Mouse (Mus musculus): ENCODE data around the gene Xrra1. TPM values are rescaled to one million over a fixed set of nuclear protein-coding genes. Genes with fewer than 3 reads are reported as not detected.
A peak's percentile ranks its signal among the peaks of the same experiment; 100 is the strongest.

Xrra1 gene
- total RNA-seq, 2 experiments from 2014 or later = not detected

DNA sequence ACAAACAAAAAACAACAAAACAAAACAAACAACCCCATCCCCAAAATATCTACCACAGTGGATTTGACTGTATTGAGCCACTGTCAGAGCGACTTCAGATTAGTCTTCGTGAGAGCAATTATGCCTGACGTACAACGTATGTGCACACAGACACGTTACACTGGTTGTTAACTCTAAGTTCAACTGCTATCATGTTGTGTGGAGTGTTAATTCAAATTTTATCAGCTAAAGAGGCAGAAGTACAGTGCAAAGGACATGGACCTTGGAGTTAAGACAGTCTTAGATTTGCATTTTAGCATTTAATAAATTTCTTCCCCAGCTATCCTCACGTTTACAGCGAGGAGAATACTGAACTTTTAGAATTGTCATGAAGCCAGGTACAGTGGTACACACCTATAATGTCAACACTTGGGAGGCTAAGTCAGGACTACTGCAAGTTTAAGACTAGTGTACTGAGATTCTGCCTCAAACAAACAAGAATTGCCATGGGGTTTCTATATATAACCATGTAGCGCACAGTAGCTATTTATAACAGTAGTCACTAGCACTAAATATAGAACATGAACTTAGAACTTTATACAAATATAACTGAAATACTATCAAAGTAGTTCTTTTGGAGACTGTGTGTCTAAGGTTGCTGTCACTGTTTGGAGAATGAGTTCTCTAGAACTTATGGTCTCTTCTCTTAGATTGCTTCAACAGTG, 13.2 kb upstream of the Xrra1 start:
- no peak for DNase-seq (ENCODE audit: low spot score)
- intact Hi-C loops (cut with DNase I) = no loop called here

DNA sequence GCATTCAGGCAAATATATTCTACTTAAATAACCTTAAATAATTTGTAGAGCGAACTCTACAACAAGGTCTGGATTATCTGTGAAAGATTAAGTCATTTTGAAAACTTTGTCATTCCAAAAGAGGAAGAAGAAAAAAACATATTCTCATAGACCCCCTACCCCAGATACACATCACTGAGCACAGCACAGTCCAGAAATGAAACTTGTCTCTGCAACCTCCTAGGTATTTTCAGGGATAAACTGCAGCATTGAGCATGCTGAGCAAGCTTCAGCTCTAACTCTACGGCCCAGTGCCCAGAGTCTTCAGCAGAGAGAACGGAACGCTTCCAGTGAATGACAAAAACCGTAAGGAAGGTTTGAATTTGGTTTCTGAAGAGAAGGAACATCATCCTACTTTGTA, 8.4 kb upstream of the Xrra1 start:
- DNase-seq (ENCODE audit: low spot score) = no peak
- intact Hi-C loops (cut with DNase I) = loop anchor here (10.0 kb wide), 1 partner anchor 366 kb away; the partner anchor contains the start of gene Rps3

DNA sequence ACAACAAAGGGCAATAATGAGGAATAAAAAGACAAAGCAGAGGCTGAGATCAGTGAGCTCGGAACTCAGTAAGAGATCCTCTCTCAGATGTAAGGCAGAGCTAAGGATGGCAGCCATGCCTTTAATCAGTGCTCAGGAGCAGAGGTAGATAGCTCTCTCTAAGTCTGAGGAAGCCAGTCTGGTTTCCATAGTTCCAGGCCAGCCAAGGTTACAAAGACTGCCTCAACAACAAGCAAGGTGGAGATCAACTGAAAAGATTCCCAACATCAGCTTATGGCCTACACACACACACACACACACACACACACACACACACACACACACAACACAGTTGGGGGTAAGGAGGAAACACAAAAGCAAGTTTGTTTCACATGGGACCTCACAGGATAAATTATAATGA, 7.8 kb upstream of the Xrra1 start:
- DNase-seq (ENCODE audit: low spot score) = no peak
- intact Hi-C loops (cut with DNase I) = loop anchor here (10.0 kb wide), 1 partner anchor 366 kb away; the partner anchor contains the start of gene Rps3

DNA sequence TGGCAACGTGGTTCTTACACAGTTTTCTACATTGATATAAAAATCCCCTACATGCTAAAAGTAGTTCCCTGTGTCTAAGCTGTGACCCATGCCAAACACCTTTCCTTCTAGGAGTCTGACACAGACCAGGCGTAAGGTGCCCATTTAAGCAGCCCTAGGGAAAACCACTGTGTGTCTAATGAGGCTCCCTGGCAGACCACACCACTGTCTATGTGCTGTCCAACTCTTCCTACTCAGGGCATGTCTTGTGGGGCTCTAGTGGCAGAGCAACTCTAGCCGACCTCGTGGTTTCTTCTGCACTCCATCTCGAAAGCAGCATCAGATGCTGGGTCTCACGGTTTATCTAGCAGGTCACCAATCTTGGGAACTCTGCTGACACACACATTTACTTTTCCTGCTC, 7.3 kb upstream of the Xrra1 start:
- DNase-seq (ENCODE audit: low spot score) = no peak
- intact Hi-C loops (cut with DNase I) = loop anchor here (10.0 kb wide), 1 partner anchor 367 kb away; the partner anchor contains the start of gene Rps3

DNA sequence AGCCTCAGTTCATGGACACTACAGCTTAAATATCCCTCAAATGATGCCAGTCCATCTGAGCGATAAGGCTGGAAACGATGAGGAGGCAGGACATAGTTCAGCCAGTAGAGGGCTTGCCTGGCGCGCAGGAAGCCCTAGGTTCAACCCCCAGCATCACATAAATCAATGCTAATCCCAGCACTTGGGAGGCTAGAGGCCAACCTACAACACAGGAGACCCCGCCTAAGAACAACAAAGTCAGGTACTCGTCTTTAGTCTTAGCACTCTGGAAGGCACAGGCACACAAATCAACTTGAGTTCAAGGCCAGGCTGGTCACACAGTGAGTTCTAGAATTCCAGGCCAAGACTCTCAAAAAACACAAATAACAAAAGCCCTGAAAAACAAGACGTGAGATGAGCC, 5.6 kb upstream of the Xrra1 start:
- DNase-seq (ENCODE audit: low spot score) = no peak
- intact Hi-C loops (cut with DNase I) = loop anchor here (10.0 kb wide), 1 partner anchor 369 kb away; the partner anchor contains the start of gene Rps3

DNA sequence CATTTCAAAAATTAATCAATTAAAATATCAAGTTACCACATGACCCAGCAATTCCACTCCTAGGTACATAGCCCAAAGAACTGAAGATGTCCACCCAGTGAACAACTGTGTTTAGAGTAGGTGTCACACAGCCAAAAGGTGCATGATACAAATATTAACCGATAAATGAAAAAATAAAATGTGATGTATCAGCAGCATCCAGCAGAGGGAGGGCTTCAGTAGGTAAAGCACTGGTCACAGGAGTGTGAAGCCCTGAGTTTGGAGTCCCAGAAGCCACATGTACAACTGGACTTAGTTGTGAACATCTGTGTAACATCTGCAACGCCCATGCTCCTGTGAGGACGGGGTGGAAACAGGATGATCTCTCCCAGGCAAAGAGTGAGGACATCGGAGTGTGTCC, 4.6 kb upstream of the Xrra1 start:
- no peak for DNase-seq (ENCODE audit: low spot score)
- intact Hi-C loops (cut with DNase I) = loop anchor here (10.0 kb wide), 1 partner anchor 370 kb away; the partner anchor contains the start of gene Rps3

DNA sequence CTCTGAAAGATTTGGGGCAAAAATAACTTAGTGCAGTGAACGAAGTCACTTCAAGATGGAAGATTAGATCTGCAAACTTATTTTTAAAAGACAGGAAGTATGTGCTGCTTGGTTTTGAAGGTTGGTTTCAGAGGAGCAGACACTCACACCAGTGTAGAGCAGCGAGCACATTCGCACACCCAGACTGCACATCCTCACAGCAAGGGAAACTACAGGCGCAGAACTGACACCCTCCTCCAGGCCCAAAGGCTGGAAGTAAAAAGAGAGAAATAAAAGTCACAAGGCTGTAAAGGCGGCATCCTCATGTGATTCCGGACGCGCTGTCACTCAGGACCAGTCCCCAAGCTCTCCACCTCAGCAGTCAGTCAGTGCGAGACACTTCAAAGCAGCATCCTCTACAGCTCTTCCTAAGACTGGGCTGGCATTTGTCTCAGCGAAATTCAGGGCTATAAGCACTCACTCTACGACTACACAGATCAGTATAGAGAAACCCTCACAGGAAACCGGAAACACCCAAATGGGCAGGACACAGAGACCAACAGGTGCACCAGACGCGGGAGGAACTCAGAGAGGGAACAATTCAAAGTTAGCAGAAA, 2.6 kb upstream of the Xrra1 start:
- intact Hi-C loops (cut with DNase I) = loop anchor here (2.0 to 10.0 kb wide), 2 partner anchors 30 to 372 kb away; partner anchors contain the start of gene Rps3
- DNase-seq (ENCODE audit: low spot score) = no peak

DNA sequence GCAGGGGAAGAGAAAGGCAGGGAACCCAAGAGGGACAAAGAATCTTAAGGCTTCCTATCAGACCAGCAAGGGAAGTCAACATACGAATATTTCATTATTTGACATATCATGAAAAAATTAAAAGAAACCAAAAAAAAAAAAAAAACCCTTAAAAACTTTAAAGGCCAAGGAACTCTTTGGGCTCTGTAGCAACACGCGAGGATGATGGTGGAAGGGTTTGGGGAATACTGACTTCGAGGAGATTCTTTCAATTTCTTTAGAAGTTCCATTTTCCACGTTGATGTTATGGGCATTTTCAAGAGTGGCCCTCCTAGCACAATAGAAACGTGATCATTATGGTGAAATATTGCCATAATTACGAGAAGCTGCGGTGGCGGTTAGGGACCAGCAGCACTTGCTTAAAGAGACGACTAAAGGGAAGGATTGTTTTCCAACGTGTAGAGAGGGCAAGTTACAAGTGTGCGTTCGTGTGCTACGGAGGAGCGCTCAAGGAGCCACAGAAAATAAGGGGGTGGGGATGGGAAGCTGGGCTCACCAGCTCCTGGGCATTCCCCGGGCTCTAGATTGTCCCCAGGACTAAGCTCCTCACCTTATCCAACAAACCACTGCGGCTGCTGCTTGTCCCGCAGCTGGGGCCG, 622 bp upstream of the Xrra1 start:
- no peak for DNase-seq (ENCODE audit: low spot score)
- intact Hi-C loops (cut with DNase I) = loop anchor here (10.0 kb wide), 1 partner anchor 373 kb away; the partner anchor contains the start of gene Rps3

DNA sequence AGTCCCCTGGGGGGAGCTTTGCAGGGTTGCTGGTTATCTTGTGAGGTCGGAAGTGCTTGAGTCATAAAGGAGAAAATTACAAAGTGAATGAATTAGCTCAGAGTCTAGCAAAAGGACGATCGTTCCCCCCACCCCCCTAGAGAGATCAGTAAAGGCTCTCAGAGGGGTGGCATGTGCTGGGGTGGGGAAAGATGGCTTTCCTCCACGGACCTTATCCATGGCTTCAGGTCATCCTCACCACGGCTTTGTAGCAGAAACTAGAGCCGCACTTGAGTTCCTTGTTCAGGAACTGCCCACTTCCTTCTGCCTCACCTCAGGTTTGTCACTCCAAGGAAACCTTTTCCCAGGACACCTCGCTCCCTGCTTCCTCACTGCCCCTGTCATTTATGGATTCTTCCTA, 4.4 kb downstream of the Xrra1 start, which contains the start of gene Spcs2:
Gene Spcs2, minus strand, starts transcription at position 101 of the 400 bp plus-strand sequence.
- intact Hi-C loops (cut with DNase I) = no loop called here
- DNase-seq (ENCODE audit: low spot score) = no peak

DNA sequence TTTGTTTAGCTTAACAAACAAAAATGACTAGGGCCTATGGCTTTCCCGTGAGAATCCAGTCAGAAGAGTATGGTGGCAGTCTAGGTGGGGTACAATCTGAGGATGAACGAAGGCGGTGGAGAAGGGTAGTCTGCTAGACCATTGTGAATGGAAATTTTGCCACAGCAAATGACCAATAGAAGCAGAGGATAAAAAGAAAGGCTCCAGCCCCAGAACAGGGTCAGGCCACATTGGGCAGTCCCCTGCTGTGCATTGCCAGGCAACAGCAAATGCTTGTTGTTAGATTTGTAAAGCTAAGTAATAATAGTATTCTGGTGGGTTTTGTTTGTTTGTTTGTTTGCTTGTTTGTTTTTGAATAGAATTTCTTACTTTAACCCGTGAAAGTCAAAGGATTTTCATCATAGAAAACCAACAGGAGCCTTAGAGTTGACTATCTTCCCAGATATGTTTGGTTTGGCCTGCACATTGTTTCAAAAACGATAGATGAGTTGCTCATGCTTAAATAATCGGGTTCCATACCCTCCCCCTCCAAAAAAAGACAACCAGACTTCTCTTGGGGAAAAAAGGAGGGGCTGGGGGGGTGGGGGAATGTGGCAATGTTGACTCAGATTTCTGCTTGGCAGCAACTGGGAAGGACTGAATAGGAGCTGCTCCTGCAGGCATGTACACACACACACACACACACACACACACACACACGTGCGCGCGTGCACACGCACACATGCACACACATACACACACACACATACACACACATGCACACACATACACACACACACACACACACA, 5.5 kb downstream of the Xrra1 start:
- intact Hi-C loops (cut with DNase I) = no loop called here
- no peak for DNase-seq (ENCODE audit: low spot score)

DNA sequence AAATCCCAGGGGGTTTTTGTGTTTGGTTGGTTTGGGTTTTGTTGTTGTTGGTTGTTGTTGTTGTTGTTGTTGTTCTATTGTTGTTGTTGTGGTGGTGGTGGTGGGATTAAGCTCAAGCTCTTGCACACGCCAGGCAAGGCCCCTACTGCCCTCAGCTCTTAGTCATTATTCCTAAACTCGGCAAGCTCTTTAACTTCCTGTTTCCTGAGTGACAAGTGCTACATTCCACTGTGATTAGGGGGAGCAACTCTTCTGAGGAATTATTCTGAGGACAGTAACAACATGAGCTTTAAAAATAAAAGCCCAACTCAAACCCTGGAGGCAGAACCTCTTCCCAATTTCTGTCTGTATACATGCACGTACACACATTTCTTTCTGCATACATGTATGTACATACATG, 6.3 kb downstream of the Xrra1 start:
- DNase-seq (ENCODE audit: low spot score) = no peak
- intact Hi-C loops (cut with DNase I) = no loop called here

DNA sequence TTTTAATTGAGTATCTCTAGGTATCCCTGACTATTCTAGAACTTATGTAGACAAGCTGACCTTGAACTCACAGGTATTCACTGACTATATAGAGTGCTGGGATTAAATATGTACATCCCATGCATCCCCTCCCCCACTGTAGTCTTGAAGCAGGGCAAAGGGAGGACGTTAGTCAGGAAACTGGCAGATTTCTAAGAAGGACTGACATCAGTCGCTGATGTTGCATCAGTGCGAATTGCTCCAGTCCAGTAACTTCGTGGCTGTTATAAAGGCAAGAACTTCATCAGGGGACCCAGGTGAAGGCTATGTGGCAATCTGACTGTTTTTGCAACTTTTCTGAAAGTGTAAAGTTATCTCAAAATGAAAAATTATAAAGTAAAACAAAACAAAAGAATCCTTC, 10.4 kb downstream of the Xrra1 start:
- DNase-seq (ENCODE audit: low spot score) = no peak

DNA sequence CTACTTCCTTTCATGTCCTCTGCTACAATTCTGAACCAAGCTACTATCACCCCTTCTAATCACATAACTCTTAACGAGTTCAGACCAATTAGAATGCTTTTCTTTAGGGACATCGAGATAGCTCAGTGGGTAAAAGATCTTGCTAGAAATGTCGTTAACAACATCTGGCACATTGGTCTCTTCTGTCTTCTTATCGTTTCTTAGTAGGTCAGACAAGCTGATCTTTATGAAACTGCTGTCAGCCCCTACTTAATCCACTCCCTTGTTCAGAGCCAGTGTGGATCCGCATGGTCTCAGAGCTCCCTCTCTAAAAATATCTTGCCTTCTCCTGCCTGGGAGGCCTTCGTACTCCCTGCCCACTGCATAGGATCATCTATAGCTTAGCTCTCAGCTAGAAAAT, 15.0 kb downstream of the Xrra1 start:
- intact Hi-C loops (cut with DNase I) = no loop called here
- DNase-seq (ENCODE audit: low spot score) = no peak

More for the DNA sequence above, 10.4 kb downstream of the Xrra1 start:
- intact Hi-C loops (cut with DNase I) = no loop called here

DNA sequence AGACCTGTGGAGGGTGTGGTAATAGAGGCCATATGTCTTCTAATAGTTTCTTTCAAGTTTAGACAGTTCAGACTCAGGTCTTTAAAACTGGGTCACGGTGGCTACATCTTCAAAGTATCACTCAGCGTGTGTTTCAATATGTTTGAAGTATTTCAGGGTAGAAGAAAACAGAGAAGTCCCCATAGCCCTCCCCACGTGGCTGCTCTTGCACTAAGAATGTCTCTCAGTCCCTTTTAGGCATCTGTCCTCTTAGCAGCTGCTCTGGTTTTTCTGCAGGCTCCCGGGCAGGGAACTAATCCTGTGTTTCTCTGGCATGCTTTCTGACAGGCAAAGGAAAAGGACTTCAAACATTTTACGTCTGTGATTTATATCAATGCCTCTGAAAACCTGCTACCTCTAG, 17.0 kb downstream of the Xrra1 start:
- DNase-seq (ENCODE audit: low spot score) = no peak
- intact Hi-C loops (cut with DNase I) = loop anchor here (1.0 to 2.0 kb wide), 2 partner anchors 62 to 259 kb away; no protein-coding TSS in a partner anchor

DNA sequence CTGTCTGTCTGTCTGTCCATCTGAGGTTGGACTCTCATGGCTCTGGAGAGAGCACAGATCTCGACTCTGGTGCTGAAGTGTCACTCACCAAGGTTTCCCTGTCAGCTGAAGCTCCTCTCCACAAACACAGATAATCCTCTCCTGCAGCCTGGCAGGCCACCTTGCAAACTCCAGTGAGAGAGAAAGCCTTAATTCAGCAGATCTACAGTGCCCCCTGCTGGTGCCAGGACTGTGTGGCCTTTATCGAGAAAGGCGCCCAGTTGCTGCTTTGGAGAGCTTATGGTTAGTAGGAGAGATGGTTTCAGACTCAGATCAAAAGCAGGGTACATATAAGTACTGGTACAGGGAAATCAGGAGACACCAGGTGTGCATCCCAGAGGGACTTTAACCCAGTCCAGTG, 17.4 kb downstream of the Xrra1 start:
- DNase-seq (ENCODE audit: low spot score) = peak; percentile 23

DNA sequence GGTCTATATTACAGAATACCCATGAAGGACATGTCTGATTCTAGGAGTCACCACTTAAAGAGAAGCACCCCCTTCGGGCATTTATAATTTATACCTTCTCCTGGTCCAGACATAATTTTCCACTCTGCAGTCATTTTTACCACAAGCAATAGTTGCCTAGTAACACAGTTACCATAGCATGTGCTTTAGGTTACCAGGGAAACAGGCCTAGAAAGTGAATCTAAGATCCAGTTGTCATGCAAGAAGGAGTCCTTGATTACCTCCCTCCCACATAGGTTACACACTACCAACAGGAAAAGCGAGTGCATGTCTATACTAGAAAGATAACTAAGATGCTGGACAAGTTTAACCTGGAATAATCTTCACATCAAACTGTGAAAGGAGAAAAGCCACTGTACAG, 19.3 kb downstream of the Xrra1 start:
- intact Hi-C loops (cut with DNase I) = no loop called here
- no peak for DNase-seq (ENCODE audit: low spot score)

More for the DNA sequence above, 17.4 kb downstream of the Xrra1 start:
- intact Hi-C loops (cut with DNase I) = loop anchor here (1.0 to 2.0 kb wide), 2 partner anchors 62 to 260 kb away; no protein-coding TSS in a partner anchor

DNA sequence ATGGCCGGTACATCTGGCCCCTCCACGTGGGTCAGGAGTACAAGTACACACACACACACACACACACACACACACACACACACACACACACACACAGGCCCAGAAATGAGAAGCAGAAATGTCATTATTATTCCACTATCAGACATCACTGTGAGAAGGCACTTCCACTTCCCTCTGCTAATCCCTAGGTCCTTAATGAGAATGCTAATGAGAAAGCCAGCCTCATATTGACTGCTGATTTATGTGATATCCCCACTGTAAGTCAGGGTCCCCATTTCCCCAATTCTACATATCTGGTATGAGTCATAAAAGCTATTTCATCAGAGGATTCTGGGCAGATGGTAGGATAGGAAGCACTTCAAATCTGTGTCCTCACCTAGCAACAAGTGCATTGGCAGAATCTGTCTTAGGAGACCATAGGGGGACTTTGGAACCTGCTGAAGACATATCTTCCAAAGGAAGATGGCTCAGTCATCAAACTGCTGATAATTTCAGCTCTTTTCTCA, 28.4 kb downstream of the Xrra1 start:
- intact Hi-C loops (cut with DNase I) = no loop called here
- DNase-seq (ENCODE audit: low spot score) = no peak

DNA sequence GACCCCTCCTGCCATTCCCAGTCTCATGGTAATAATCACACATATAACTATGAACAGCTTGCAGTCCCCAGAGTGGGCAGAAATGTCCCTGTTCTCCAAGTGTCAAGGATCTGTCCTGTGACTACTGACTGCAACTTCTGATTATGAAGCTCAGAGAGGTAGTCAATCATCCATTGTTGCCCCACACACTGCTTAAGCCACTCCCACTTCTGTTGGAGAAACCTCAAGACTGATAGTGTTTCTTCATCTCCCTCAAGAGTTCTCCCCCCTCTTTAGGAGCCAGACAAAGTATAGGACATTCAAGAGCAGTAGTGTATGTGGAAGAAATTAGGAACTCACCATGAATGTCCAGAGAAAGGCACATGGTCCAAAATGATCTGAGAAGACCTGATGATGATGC, 28.8 kb downstream of the Xrra1 start:
- intact Hi-C loops (cut with DNase I) = no loop called here
- DNase-seq (ENCODE audit: low spot score) = no peak

DNA sequence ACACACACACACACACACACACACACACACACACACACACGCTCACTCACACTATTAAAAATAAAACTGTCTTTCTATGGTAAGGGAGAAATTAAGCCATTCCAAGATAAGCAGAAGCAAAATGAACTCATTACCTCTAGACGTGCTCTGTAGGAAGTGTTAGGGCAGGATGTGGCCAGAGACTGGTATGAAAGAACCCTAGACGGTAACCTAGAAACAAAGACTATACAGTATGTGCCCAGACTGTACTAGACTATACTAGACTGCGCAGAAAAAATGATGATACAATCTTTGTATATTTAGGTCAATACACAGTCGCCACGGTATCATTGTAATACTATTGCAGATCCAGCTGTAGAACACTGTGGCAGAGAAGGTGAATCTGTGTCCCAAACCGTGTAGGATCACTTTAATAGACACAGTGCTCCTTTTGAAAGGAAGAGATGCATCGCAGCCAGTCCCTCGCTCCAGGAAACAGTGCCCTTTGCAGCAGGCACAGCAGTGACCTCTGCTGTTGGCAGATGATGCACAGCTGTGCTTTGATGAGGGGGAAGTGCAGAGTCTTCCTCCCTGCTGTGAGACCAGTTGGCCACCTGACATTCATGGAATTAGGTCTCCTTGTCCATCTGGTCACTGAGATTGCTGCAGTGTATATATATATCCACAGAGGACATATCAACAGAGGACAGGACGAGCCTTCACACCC, 30.4 kb downstream of the Xrra1 start:
- intact Hi-C loops (cut with DNase I) = no loop called here
- DNase-seq (ENCODE audit: low spot score) = no peak

Data from heart, postnatal 25 days (tissue).